20 mouse cellular contexts compared by ENCODE assay signal in genomic region chr11:113425454-113425853, GRCm38 (mm10).
DNase-seq lines count a peak whose midpoint lies in the region; ATAC-seq and TF ChIP-seq lines count a peak whose summit lies in the region.
"Had no signal": no experiment of that assay in that cellular context is flagged by ENCODE, and none has a peak within 500 bp of the region (broad histone marks: within the 10 kb centered on the region; RNA-seq: fewer than 3 reads in every experiment).

No protein-coding gene starts in this region.

- no peak overlapping the region for H3K4me2 ChIP-seq in forebrain, embryonic 13.5 days
- no peak overlapping the region for H3K4me2 ChIP-seq in forebrain, embryonic 11.5 days (ENCODE audit: low read depth, low read length, severe bottlenecking)
- H3K4me2 ChIP-seq in kidney, postnatal 0 days (ENCODE audit: low read length): no peak overlapping the region
- no peak overlapping the region for H3K4me2 ChIP-seq in midbrain, embryonic 13.5 days (replicated peaks)
- H3K4me2 ChIP-seq in midbrain, postnatal 0 days (ENCODE audit: low read depth, low read length, poor library complexity, severe bottlenecking): no peak overlapping the region
- peak overlapping the region; percentile 22; the same call in 1 of the 2 replicates for H3K4me2 ChIP-seq in neural tube, embryonic 15.5 days
- H3K4me2 ChIP-seq: intestine, embryonic 15.5 days; limb, embryonic 13.5 days; liver, embryonic 13.5 days; lung, embryonic 15.5 days; midbrain, embryonic 15.5 days had no signal

- no peak; the same call in 1 of the 2 replicates for ATAC-seq in forebrain, embryonic 13.5 days
- no peak for ATAC-seq in forebrain, embryonic 11.5 days (replicated peaks; ENCODE audit: low FRiP score)
- no peak for ATAC-seq in kidney, postnatal 0 days (replicated peaks; ENCODE audit: low FRiP score, low read depth)
- ATAC-seq in midbrain, embryonic 13.5 days: no peak
- no peak for ATAC-seq in midbrain, postnatal 0 days (ENCODE audit: low FRiP score)
- ATAC-seq in neural tube, embryonic 15.5 days (ENCODE audit: low FRiP score): no peak
- ATAC-seq: CD4-positive, CD25-positive, alpha-beta regulatory T cell, adult 4 months; midbrain, embryonic 15.5 days; Patski had no signal

- no peaks in the 10 kb centered on the region for H3K27me3 ChIP-seq in forebrain, embryonic 13.5 days
- H3K27me3 ChIP-seq in forebrain, embryonic 11.5 days (ENCODE audit: control insufficient read depth, insufficient read depth, low read length): no peaks in the 10 kb centered on the region
- no peaks in the 10 kb centered on the region for H3K27me3 ChIP-seq in kidney, postnatal 0 days (ENCODE audit: insufficient read depth, low read length)
- peaks cover 17% of the 10 kb centered on the region for H3K27me3 ChIP-seq in midbrain, embryonic 13.5 days
- no peaks in the 10 kb centered on the region for H3K27me3 ChIP-seq in midbrain, postnatal 0 days (ENCODE audit: insufficient read depth, low read length)
- peaks cover 3% of the 10 kb centered on the region; the same call in 1 of the 2 replicates for H3K27me3 ChIP-seq in neural tube, embryonic 15.5 days (replicated peaks)
- H3K27me3 ChIP-seq: intestine, embryonic 15.5 days; limb, embryonic 13.5 days; liver, embryonic 13.5 days; lung, embryonic 15.5 days; midbrain, embryonic 15.5 days; Patski had no signal

- peak overlapping the region; percentile 38; the same call in 1 of the 2 replicates for H3K9ac ChIP-seq in forebrain, embryonic 13.5 days
- H3K9ac ChIP-seq in forebrain, embryonic 11.5 days (ENCODE audit: low read length): no peak overlapping the region
- H3K9ac ChIP-seq in kidney, postnatal 0 days (ENCODE audit: low read depth, low read length): no peak overlapping the region
- H3K9ac ChIP-seq in midbrain, embryonic 13.5 days (replicated peaks): no peak overlapping the region
- H3K9ac ChIP-seq in midbrain, postnatal 0 days (replicated peaks; ENCODE audit: low read length, poor library complexity, severe bottlenecking): no peak overlapping the region
- H3K9ac ChIP-seq in neural tube, embryonic 15.5 days (replicated peaks): no peak overlapping the region
- H3K9ac ChIP-seq: intestine, embryonic 15.5 days; limb, embryonic 13.5 days; liver, embryonic 13.5 days; lung, embryonic 15.5 days; midbrain, embryonic 15.5 days had no signal

- H3K9me3 ChIP-seq in forebrain, embryonic 13.5 days (replicated peaks): no peaks in the 10 kb centered on the region
- no peaks in the 10 kb centered on the region for H3K9me3 ChIP-seq in forebrain, embryonic 11.5 days (ENCODE audit: control insufficient read depth, low read length)
- H3K9me3 ChIP-seq in kidney, postnatal 0 days (replicated peaks; ENCODE audit: low read length): no peaks in the 10 kb centered on the region
- no peaks in the 10 kb centered on the region for H3K9me3 ChIP-seq in midbrain, embryonic 13.5 days
- H3K9me3 ChIP-seq in midbrain, postnatal 0 days (ENCODE audit: low read length): no peaks in the 10 kb centered on the region
- no peaks in the 10 kb centered on the region for H3K9me3 ChIP-seq in neural tube, embryonic 15.5 days (replicated peaks)
- H3K9me3 ChIP-seq: intestine, embryonic 15.5 days; limb, embryonic 13.5 days; liver, embryonic 13.5 days; lung, embryonic 15.5 days; midbrain, embryonic 15.5 days had no signal

- peaks cover 27% of the 10 kb centered on the region for H3K4me1 ChIP-seq in forebrain, embryonic 13.5 days
- H3K4me1 ChIP-seq in forebrain, embryonic 11.5 days (replicated peaks; ENCODE audit: control insufficient read depth, insufficient read depth, low read length): no peaks in the 10 kb centered on the region
- H3K4me1 ChIP-seq in kidney, postnatal 0 days (replicated peaks; ENCODE audit: insufficient read depth, low read length): no peaks in the 10 kb centered on the region
- H3K4me1 ChIP-seq in midbrain, embryonic 13.5 days (replicated peaks): peaks cover 17% of the 10 kb centered on the region
- H3K4me1 ChIP-seq in midbrain, postnatal 0 days (ENCODE audit: insufficient read depth, low read length): peaks cover 4% of the 10 kb centered on the region
- peaks cover 15% of the 10 kb centered on the region for H3K4me1 ChIP-seq in neural tube, embryonic 15.5 days
- H3K4me1 ChIP-seq: intestine, embryonic 15.5 days; liver, embryonic 13.5 days; lung, embryonic 15.5 days had no signal

- WGBS in forebrain, embryonic 13.5 days: 74% methylated on average over 3 of the region's 3 CpGs
- 85% methylated on average over 3 of the region's 3 CpGs for WGBS in forebrain, embryonic 11.5 days
- WGBS in kidney, postnatal 0 days: 52% methylated on average over 3 of the region's 3 CpGs
- WGBS in midbrain, embryonic 13.5 days: 74% methylated on average over 3 of the region's 3 CpGs
- WGBS in midbrain, postnatal 0 days: 67% methylated on average over 3 of the region's 3 CpGs
- WGBS in neural tube, embryonic 15.5 days: 48% methylated on average over 3 of the region's 3 CpGs

- no peak for DNase-seq in forebrain, embryonic 11.5 days (ENCODE audit: low spot score)
- peak; percentile 43 for DNase-seq in kidney, postnatal 0 days (ENCODE audit: low spot score)
- DNase-seq in kidney, adult 18-20 months: no peak
- DNase-seq in midbrain, postnatal 0 days (ENCODE audit: low spot score): no peak
- DNase-seq in urinary bladder, postnatal 10 days (ENCODE audit: low spot score): no peak
- DNase-seq: adrenal gland, adult 8-10 months; cerebellum, adult 9-10 months; gastrocnemius, postnatal 14 days; heart, postnatal 36 days; liver, embryonic 13.5 days; thymus, postnatal 14 days had no signal

- peak overlapping the region; percentile 4 for H3K27ac ChIP-seq in forebrain, embryonic 13.5 days
- no peak overlapping the region for H3K27ac ChIP-seq in forebrain, embryonic 11.5 days (ENCODE audit: low read depth, low read length)
- H3K27ac ChIP-seq in kidney, postnatal 0 days: no peak overlapping the region
- peak overlapping the region; percentile 25; the same call in 1 of the 2 replicates for H3K27ac ChIP-seq in midbrain, embryonic 13.5 days
- H3K27ac ChIP-seq in midbrain, postnatal 0 days (ENCODE audit: low read depth, low read length): no peak overlapping the region
- peak overlapping the region; percentile 68 for H3K27ac ChIP-seq in neural tube, embryonic 15.5 days (replicated peaks)
- H3K27ac ChIP-seq: intestine, embryonic 15.5 days; limb, embryonic 13.5 days; liver, embryonic 13.5 days; lung, embryonic 15.5 days; midbrain, embryonic 15.5 days had no signal

- no peak overlapping the region for H3K4me3 ChIP-seq in forebrain, embryonic 13.5 days
- H3K4me3 ChIP-seq in forebrain, embryonic 11.5 days (ENCODE audit: low read depth, low read length): no peak overlapping the region
- H3K4me3 ChIP-seq in kidney, postnatal 0 days (replicated peaks; ENCODE audit: low read depth, low read length): no peak overlapping the region
- no peak overlapping the region for H3K4me3 ChIP-seq in midbrain, embryonic 13.5 days (replicated peaks)
- no peak overlapping the region for H3K4me3 ChIP-seq in midbrain, postnatal 0 days (ENCODE audit: low read depth, low read length)
- H3K4me3 ChIP-seq in neural tube, embryonic 15.5 days (replicated peaks): no peak overlapping the region
- H3K4me3 ChIP-seq: intestine, embryonic 15.5 days; limb, embryonic 13.5 days; liver, embryonic 13.5 days; lung, embryonic 15.5 days; midbrain, embryonic 15.5 days had no signal

- no peak for TF ChIP-seq CTCF in kidney, postnatal 0 days (IDR thresholded peaks at IDR 0.05; ENCODE audit: low read depth)
- TF ChIP-seq CTCF in midbrain, postnatal 0 days (IDR thresholded peaks at IDR 0.05): no peak

- no peaks in the 10 kb centered on the region for H3K36me3 ChIP-seq in forebrain, embryonic 13.5 days (ENCODE audit: poor library complexity, severe bottlenecking)
- H3K36me3 ChIP-seq in forebrain, embryonic 11.5 days (ENCODE audit: control insufficient read depth, insufficient read depth, low read length): no peaks in the 10 kb centered on the region
- no peaks in the 10 kb centered on the region for H3K36me3 ChIP-seq in kidney, postnatal 0 days (ENCODE audit: insufficient read depth, low read length)
- no peaks in the 10 kb centered on the region for H3K36me3 ChIP-seq in midbrain, embryonic 13.5 days
- H3K36me3 ChIP-seq in midbrain, postnatal 0 days (ENCODE audit: insufficient read depth, low read length): no peaks in the 10 kb centered on the region
- no peaks in the 10 kb centered on the region for H3K36me3 ChIP-seq in neural tube, embryonic 15.5 days
- H3K36me3 ChIP-seq: intestine, embryonic 15.5 days; limb, embryonic 13.5 days; liver, embryonic 13.5 days; lung, embryonic 15.5 days; midbrain, embryonic 15.5 days had no signal

Comparison
In these comparisons a context has a peak if more than half of its experiments do, and no peak if none do; other contexts are left out.
1. H3K27ac ChIP-seq: peak in forebrain, embryonic 13.5 days (single experiment), midbrain, embryonic 13.5 days (single experiment) and neural tube, embryonic 15.5 days (single experiment); none in forebrain, embryonic 11.5 days (single experiment), kidney, postnatal 0 days (single experiment) and midbrain, postnatal 0 days (single experiment).